Mouse (Mus musculus) B cell, adult 62 days (primary cell): ENCODE results near the gene Prss43. TPM values are rescaled to one million over a fixed set of nuclear protein-coding genes. Genes with fewer than 3 reads are reported as not detected.

Experiments used
- total RNA-seq: library from RNA; stranded (reverse); gene quantifications from 4 replicates; pipeline ENCODE4 v1.2.4, GENCODE M21; 2023

Prss43 gene
- total RNA-seq: not detected in 4 replicates

GRCm38 (mm10) chr9:110826390-110826789 lies at the start of gene Prss43:
Gene Prss43, plus strand, starts transcription at chr9:110826690.

DNA sequence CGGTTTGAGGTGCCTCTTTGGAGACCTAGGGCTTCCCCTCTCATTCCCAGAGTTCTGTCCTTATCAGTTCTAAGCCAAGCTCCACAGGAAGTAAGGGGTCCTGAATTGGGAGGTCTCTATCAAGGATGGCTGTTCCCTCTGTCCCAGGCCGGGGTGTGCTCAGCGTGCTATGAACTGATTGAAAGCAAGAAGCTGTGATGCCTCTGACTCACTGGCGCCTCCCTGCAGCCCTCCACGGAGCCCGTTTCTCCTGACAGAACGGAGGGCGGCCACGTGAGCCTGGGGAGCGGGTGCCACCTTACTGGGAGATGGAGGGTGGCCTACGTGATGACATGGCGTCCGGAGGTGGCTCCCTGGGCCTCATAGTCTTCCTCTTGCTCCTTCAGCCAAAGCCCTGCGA lies 28.6 kb upstream of the Prss43 start, which contains the start of gene Prss42:
TSS of gene Prss42 (plus strand) at position 301 of the 400 bp plus-strand sequence.

DNA sequence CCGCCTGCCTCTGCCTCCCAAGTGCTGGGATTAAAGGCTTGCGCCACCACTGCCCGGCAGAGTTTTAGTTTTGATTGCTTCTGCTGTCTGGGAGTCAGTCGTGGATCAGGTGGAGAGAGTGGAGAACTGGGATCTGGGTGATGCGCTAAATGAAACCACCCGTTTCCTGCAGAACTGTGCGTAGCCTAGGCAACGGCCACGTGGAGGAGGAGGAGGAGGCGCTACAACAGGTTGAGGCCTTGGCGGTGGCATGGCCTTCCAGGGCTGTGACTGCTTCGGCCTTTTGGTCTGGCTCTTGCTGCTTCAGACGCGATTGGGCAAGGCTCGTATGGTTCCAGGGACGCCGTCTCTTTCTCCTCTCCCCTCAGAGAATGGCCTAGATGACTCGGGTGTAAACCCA lies 12.7 kb upstream of the Prss43 start, which contains the start of gene Prss44:
TSS of gene Prss44 (plus strand) at position 206 of the 400 bp plus-strand sequence.

GRCm38 (mm10) chr9:110834411-110834810 lies 7.9 kb downstream of the Prss43 start, which contains the start of gene Prss45:
Gene Prss45, plus strand, starts transcription at chr9:110834588.

GRCm38 (mm10) chr9:110844206-110844605 lies 17.7 kb downstream of the Prss43 start, which contains the start of gene Prss46:
Gene Prss46, plus strand, starts transcription at chr9:110844506.

DNA sequence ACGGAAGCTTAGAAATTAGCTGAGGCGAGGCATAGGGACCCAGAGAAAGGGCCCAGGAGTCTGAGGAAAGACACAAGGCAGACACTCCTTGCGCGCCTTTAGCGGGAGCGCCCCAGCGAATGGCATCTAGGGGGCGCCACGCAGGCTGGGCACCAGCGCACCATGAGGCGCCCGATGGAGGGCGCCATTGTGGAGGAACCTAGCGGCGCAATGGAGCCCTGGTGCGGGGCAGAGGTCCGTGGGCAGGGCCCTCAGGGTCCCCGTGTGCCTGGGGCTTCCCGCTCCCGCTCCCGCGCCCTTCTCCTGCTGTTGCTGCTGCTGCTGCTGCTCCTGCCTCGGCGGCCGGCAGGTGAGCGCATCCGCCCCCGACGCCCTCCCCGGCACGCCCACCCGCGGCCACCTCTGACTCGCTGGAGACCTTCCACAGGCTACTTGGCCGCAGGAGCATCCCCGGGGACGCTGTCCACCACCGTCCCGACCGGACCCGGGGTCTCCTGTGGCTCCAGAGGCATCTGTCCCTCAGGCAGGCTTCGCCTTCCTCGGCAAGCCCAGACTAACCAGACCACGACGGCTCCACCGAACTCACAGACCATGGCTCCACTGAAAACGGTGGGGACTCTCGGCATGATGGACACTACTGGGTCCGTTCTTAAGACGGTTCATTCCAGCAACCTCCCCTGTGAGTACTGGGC lies 31.4 kb downstream of the Prss43 start, which contains the start of gene Prss50:
TSS of gene Prss50 (plus strand) at position 187 of the 692 bp plus-strand sequence.

DNA sequence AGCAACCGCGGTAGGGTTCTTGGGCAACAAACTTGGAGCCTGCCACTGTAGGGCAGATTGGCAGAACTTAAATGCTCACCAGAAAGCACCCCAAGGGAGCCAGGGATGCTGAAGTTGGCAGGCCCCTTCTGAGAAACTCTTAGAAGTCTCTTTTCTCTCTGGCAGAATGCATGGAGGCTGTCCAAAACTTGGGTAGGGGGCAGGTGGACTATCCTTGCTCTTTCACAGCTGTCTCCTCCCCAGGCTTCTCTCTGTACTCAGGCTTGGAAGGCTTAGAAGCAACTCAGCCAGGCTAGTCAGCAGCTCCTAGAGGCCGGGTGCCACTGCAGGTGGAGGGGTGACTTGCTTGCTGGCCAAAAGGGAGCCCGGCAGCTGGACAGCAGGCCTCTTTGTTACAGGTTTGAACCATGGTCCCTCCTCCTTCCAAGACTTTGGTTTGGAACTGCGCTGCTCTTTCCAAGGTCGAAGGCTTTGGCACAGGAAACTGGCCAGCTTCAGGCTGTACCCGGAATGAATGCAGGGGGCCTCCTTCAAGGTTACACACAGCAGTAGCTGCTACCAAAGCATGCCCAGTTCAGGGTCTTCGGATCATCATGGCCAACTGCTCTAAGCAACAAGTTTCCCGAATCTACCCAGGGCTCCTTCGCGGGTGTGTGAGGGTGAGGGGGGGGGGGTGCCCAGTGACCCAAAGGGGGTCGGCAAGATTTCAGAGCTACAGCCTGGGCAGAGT lies 52.9 kb downstream of the Prss43 start, which contains the start of gene Als2cl:
TSS of gene Als2cl (plus strand) at position 680 of the 730 bp plus-strand sequence.

GRCm38 (mm10) chr9:110879998-110880561 lies 53.6 kb downstream of the Prss43 start, which contains the start of gene Tmie:
Gene Tmie, minus strand, starts transcription at chr9:110880113.

Other genes with a start within 250 kb of the Prss43 start
- gene Nradd, start 202.2 kb upstream of the Prss43 start, total RNA-seq: 1.6 to 4.4 TPM (median 2.6 TPM) in 4 replicates
- gene Nbeal2, start 172.5 kb upstream of the Prss43 start, total RNA-seq: 36.1 to 45.8 TPM (median 41.4 TPM) in 4 replicates
- 84.9 to 118 TPM (median 98.9 TPM) in 4 replicates for gene Ccdc12, start 170.2 kb upstream of the Prss43 start, total RNA-seq
- not detected in 4 replicates for gene Myl3, start 84.8 kb upstream of the Prss43 start, total RNA-seq
- not detected in 4 replicates for gene Pth1r, start 79.5 kb upstream of the Prss43 start, total RNA-seq
- not detected in 4 replicates for gene Prss42, start 28.5 kb upstream of the Prss43 start, total RNA-seq
- gene Prss44, start 12.7 kb upstream of the Prss43 start, total RNA-seq: not detected in 4 replicates
- not detected in 4 replicates for gene Prss45, start 7.9 kb downstream of the Prss43 start, total RNA-seq
- not detected in 4 replicates for gene Prss46, start 17.8 kb downstream of the Prss43 start, total RNA-seq
- gene Prss50, start 31.3 kb downstream of the Prss43 start, total RNA-seq: not detected in 4 replicates
- gene Als2cl, start 53.2 kb downstream of the Prss43 start, total RNA-seq: 0.55 to 1.3 TPM (median 0.74 TPM) in 4 replicates
- not detected in 4 replicates for gene Tmie, start 53.4 kb downstream of the Prss43 start, total RNA-seq
- gene Fam240a, start 90.2 kb downstream of the Prss43 start, total RNA-seq: not detected in 4 replicates
- gene Tdgf1, start 119.5 kb downstream of the Prss43 start, total RNA-seq: not detected in 4 replicates
- 0.15 TPM in 1 of 4 replicates, not detected in the others for gene Lrrc2, start 124.9 kb downstream of the Prss43 start, total RNA-seq
- gene Rtp3, start 163.9 kb downstream of the Prss43 start, total RNA-seq: not detected in 4 replicates
- 1.2 to 3.2 TPM (median 2.9 TPM) in 4 replicates for gene Ltf, start 192.6 kb downstream of the Prss43 start, total RNA-seq
- gene Ccrl2, start 230.8 kb downstream of the Prss43 start, total RNA-seq: 3.0 to 6.5 TPM (median 5.7 TPM) in 4 replicates